Mouse (Mus musculus) liver, adult (tissue): Measurements from ENCODE around the gene Hcn3.

ENCODE experiments used
- GATA4 ChIP-seq: IDR thresholded peaks from 2 replicates; pipeline ENCODE4 v1.6.1; 2014; ENCODE audit warnings: mild to moderate bottlenecking, low read length; ENCODE audit not compliant: insufficient replicate concordance

Hcn3 gene

DNA sequence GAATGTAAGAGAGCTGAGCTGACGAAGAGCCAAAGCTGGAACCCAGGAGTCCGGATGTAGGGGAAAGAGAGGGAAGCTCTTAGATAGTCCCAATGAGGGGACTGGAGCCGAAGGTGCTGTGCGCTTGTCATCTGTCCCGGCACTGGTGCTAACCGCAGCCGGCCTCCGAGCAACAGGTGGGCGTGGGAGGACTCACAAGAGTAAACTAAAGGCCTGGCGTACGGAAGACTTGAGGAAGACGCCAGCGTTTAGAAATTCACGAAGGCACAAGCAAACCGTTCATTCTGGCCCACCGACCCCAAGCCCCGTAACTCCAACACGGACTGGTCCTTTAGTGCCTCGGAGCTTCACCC lies 58.6 kb downstream of the Hcn3 start:
- no peak for TF ChIP-seq GATA4

- no peak for TF ChIP-seq GATA4
These were observed 59.2 kb downstream of the Hcn3 start, which contains the start of gene Gm43738 for GRCm38 (mm10) chr3:89100811-89101210. Gm43738 (minus strand) TSS chr3:89101099.
